Mouse (Mus musculus): ENCODE data around the gene Hoxd10. TPM values are rescaled to one million over a fixed set of nuclear protein-coding genes. Genes with fewer than 3 reads are reported as not detected.

Gene Hoxd10
- 0.22 and 0.79 TPM in 2 replicates for polyA plus RNA-seq (2012; rRNA removed; ENCODE audit: low replicate concordance)

GRCm38 (mm10) chr2:74691022-74691951, at the start of gene Hoxd10:
Hoxd10 (plus strand) TSS chr2:74691924.

GRCm38 (mm10) chr2:74659507-74660005, 32.2 kb upstream of the Hoxd10 start, which contains the start of gene Evx2:
Evx2 (minus strand) TSS chr2:74659557.

GRCm38 (mm10) chr2:74667842-74668357, 23.8 kb upstream of the Hoxd10 start, which contains the start of gene Hoxd13:
Hoxd13 (plus strand) TSS chr2:74668310.

DNA sequence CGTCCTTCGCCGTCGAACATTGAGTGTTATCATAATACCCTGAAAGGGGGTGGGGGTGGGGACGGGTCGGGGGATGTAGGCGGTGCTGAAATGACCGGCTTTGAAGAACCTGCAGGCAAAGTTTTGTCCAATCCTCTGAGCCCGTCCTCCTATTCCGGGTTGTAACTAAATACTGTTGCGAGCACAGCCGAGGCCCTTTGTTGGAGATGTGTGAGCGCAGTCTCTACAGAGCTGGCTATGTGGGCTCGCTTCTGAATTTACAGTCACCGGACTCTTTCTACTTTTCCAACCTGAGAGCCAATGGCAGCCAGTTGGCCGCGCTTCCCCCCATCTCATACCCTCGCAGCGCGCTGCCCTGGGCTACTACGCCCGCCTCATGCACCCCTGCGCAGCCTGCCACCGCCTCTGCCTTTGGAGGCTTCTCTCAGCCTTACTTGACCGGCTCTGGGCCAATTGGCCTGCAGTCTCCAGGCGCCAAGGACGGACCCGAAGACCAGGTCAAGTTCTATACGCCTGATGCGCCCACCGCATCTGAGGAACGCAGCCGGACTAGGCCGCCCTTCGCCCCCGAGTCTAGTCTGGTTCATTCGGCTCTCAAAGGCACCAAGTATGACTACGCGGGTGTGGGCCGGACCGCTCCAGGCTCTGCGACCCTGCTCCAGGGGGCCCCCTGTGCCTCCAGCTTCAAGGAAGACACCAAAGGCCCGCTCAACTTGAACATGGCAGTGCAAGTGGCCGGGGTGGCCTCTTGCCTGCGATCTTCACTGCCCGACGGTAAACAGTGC, 16.7 kb upstream of the Hoxd10 start, which contains the start of gene Hoxd12:
TSS of gene Hoxd12 (plus strand) at position 133 of the 785 bp plus-strand sequence.

GRCm38 (mm10) chr2:74678891-74679595, 12.7 kb upstream of the Hoxd10 start, which contains the start of gene Hoxd11:
Hoxd11 (plus strand) TSS chr2:74679557.

DNA sequence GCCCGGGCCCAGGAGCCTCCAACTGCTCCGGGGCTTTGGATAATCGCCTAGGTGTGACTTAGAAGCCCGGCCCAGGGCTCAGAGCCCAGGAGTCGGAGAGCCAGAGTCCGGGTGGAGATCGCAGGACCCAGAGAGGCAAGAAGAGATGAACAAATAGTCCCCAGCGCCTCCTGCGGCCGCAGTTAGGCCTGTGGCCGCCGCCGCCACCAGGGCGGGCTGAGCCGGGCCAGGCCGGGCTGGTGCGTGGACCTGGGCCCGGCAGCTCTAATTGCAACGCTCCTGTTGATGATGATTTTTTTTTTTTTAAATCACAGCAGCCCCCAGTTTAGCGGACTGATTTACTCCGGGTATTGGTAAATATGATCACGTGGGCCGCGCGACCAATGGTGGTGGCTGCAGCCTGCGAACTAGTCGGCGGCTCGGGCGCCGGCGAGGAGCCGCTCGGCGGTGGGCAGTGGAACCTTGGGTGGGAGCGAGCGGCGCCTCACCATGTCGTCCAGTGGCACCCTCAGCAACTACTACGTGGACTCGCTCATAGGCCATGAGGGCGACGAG, 5.9 kb downstream of the Hoxd10 start, which contains the start of gene Hoxd9:
TSS of gene Hoxd9 (plus strand) at position 161 of the 555 bp plus-strand sequence.

DNA sequence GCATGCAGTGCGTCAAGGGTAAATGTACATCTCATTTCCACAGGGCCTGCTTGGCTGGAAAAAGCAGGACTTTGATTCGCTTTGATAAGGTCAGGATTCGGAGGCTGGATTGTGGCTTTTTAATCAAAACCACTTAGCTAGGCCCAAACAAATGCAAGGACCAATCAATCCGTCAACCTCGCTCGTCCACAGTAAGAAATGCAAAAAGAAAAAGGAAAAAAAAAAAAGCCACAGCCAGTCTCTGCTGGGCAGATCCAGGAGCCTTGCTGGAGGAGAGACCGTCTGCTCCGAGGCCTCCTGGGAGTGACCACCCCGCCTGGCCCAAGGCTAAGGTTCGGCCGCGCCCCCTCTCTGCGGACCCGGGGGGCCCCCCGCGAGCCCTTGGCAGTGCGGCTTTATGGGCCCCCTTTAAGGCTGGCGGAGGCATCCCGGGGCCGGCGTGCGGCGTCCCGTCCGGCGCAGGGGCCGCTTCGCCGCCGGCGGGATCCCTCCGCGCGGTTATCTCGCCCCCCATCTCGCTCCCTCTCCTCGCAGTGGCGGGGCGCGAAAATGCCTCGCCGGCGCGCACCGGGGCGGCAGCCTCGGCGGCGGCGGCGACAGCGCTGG, 12.8 kb downstream of the Hoxd10 start, which contains the start of gene Hoxd8:
TSS of gene Hoxd8 (plus strand) at position 223 of the 606 bp plus-strand sequence.

DNA sequence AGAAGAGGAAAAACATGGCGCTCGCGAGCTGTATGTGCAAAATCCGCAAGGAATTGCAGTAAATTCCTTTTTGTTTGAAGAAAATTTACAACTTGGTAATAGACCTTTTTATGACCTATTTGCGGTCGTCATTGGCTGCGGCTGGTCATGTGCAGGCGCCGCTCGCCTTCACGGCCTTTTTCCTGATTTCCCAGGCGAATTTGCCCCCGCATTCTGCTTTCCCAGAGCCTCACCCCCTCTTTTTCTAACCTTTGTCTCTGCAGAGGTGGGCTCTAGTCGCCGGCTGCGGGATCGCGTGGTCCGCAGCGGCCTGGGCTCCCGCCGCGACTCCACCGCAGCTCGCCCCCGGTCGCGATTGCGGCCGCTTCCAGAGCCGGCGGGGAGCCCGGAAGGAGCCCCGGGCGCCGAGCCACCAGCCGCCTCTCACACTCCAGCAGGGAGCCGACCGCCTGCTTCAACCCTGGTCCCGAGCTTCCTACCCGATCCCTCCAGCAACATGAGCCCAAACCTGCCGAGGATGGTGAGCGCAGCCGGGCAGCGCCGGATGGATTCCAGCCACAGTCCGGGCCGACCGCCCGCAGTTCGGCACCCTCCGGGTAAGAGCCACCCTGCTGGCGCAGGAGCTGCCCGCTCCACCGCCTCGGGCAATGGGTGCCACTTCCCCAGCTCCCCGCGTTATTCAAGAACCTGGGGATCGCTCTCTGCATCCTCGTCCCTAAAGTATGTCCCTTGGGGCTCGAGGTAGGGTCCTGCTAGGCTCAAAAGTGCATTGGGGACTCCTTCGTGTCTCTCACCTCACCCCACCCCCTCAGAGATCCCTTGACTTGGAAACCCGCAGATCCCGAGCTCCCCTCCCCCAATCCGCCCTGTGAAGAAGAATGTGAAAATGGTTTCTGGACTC, 20.2 kb downstream of the Hoxd10 start, which contains the start of the genes Hoxd3 and Hoxd4:
TSS of gene Hoxd3 (plus strand) at position 207 of the 901 bp plus-strand sequence.
TSS of gene Hoxd4 (plus strand) at position 209 of the 901 bp plus-strand sequence.

DNA sequence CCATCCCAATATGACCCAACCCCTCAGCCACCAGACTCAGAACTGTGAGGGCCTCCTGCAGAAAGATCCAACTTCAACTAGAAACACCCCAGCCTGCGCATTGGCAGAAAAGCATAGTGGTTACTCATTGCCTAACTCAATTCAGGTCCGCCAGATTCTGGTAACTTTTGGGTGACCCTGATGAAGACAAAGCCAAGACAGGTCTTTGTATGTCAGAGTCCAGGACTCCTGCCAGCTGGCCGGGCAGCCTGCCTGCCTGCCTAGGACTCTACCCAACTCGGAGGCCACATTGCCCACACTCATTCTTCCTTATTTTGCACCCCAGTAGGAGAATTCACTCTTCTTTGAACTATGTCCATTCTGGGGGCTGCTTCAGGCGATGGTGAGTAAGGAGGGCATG, 34.8 kb downstream of the Hoxd10 start, which contains the start of gene Gm28230:
TSS of gene Gm28230 (plus strand) at position 178 of the 400 bp plus-strand sequence.

Other genes with a start within 250 kb of the Hoxd10 start
- 4.4 and 8.6 TPM in 2 replicates for gene Lnpk, start 112.5 kb upstream of the Hoxd10 start, polyA plus RNA-seq (2012; rRNA removed; ENCODE audit: low replicate concordance)
- gene Evx2, start 32.4 kb upstream of the Hoxd10 start, polyA plus RNA-seq (2012; rRNA removed; ENCODE audit: low replicate concordance) = not detected in 2 replicates
- gene Hoxd13, start 23.6 kb upstream of the Hoxd10 start, polyA plus RNA-seq (2012; rRNA removed; ENCODE audit: low replicate concordance) = not detected in 2 replicates
- not detected in 2 replicates for gene Hoxd12, start 16.9 kb upstream of the Hoxd10 start, polyA plus RNA-seq (2012; rRNA removed; ENCODE audit: low replicate concordance)
- not detected in 2 replicates for gene Hoxd11, start 12.4 kb upstream of the Hoxd10 start, polyA plus RNA-seq (2012; rRNA removed; ENCODE audit: low replicate concordance)
- gene Hoxd9, start 5.8 kb downstream of the Hoxd10 start, polyA plus RNA-seq (2012; rRNA removed; ENCODE audit: low replicate concordance) = 4.1 and 8.7 TPM in 2 replicates
- 12.1 and 14.3 TPM in 2 replicates for gene Hoxd8, start 12.7 kb downstream of the Hoxd10 start, polyA plus RNA-seq (2012; rRNA removed; ENCODE audit: low replicate concordance)
- 4.1 and 4.8 TPM in 2 replicates for gene Hoxd3, start 20.0 kb downstream of the Hoxd10 start, polyA plus RNA-seq (2012; rRNA removed; ENCODE audit: low replicate concordance)
- 8.3 and 29.3 TPM in 2 replicates for gene Hoxd4, start 20.0 kb downstream of the Hoxd10 start, polyA plus RNA-seq (2012; rRNA removed; ENCODE audit: low replicate concordance)
- gene Gm28230, start 34.8 kb downstream of the Hoxd10 start, polyA plus RNA-seq (2012; rRNA removed; ENCODE audit: low replicate concordance) = 1.6 and 2.1 TPM in 2 replicates
- gene Hoxd1, start 71.1 kb downstream of the Hoxd10 start, polyA plus RNA-seq (2012; rRNA removed; ENCODE audit: low replicate concordance) = not detected in 2 replicates
- 42.8 and 49.0 TPM in 2 replicates for gene Mtx2, start 133.9 kb downstream of the Hoxd10 start, polyA plus RNA-seq (2012; rRNA removed; ENCODE audit: low replicate concordance)

Data from mammary gland, adult 2 months (tissue).